Mouse (Mus musculus): ENCODE measurements around the gene Selenbp1.

The Selenbp1 gene

GRCm38 (mm10) chr3:94985513-94985912 lies 52.7 kb downstream of the Selenbp1 start:
- DNase-seq, result no peak

GRCm38 (mm10) chr3:94987578-94987977 lies 54.7 kb downstream of the Selenbp1 start:
- DNase-seq, result no peak

GRCm38 (mm10) chr3:94989159-94989761 lies 56.4 kb downstream of the Selenbp1 start:
- no peak for DNase-seq

All from kidney, adult 18-20 months (tissue).